Mouse (Mus musculus): ENCODE results near the gene Gadd45g. TPM values are rescaled to one million over a fixed set of nuclear protein-coding genes. Genes with fewer than 3 reads are reported as not detected.

Gene Gadd45g
- total and polyA plus RNA-seq, 2 experiments from 2014 or later = 30.4 to 46.6 TPM

DNA sequence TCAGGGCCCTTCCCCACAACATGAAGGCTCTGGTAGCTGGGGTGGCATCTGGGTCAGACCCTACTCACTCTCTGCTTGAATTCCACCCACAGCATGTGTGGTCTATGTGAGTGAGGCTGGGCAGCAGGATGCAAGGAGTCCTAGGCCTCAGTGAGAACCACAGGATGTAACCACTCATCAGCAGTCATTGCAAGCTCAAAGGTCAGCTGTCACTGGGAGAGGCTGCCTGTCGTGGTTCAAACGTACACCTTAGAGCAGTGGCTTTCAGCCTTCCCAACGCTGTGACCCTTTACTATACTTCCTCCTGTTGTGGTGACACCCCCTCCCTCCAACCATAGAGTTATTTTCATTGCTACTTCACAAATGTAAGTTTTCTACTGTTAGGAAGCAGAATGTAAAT lies 13.3 kb downstream of the Gadd45g start:
- DNase-seq (ENCODE audit: low spot score) (no peak), ATAC-seq (ENCODE audit: insufficient read depth, low read depth) (no peak)
- TF ChIP-seq EP300 (IDR thresholded peaks at IDR 0.05; ENCODE audit: low read depth) = no peak
- no peak for TF ChIP-seq CTCF (IDR thresholded peaks at IDR 0.05; ENCODE audit: low read depth)
- Histone ChIP-seq H3K4me3 (ENCODE audit: low read depth, low read length) (no peak overlapping the region), H3K27me3 (ENCODE audit: control insufficient read depth, insufficient read depth, low read length) (no peaks in the 10 kb centered on the region), H3K27ac (ENCODE audit: low read depth) (no peak overlapping the region), H3K9me3 (replicated peaks; ENCODE audit: control insufficient read depth, low read length) (no peaks in the 10 kb centered on the region), H3K4me2 (ENCODE audit: low read depth, low read length) (no peak overlapping the region), H3K4me1 (ENCODE audit: control insufficient read depth, insufficient read depth) (no peaks in the 10 kb centered on the region), H3K36me3 (replicated peaks; ENCODE audit: control insufficient read depth, insufficient read depth, low read length) (no peaks in the 10 kb centered on the region), H3K9ac (replicated peaks; ENCODE audit: low read depth, low read length) (no peak overlapping the region)
- WGBS = 57% methylated on average over 3 of the region's 3 CpGs

DNA sequence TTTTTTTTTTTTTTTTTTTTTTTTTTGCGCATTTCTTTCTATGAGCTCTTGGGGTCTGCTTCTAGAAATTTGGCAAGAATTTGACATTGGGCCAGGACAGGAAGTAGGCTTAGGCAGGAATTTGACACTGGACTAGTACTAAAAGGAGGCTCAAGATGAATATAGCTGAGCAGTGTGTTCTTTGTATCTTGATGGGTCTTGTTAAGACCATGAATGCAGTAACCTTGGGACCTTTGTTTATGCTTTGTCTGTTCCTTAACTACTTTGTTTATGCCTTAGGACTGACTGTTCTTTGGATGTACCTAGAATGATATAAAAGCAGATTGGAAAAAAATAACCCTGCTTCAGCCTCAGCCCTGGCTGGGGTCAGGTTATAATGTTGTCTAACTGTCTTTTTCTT lies 16.3 kb downstream of the Gadd45g start:
- Histone ChIP-seq H3K4me1 (ENCODE audit: control insufficient read depth, insufficient read depth) (no peaks in the 10 kb centered on the region), H3K9me3 (replicated peaks; ENCODE audit: control insufficient read depth, low read length) (no peaks in the 10 kb centered on the region), H3K4me3 (ENCODE audit: low read depth, low read length) (no peak overlapping the region), H3K4me2 (ENCODE audit: low read depth, low read length) (no peak overlapping the region), H3K36me3 (replicated peaks; ENCODE audit: control insufficient read depth, insufficient read depth, low read length) (no peaks in the 10 kb centered on the region), H3K27me3 (ENCODE audit: control insufficient read depth, insufficient read depth, low read length) (no peaks in the 10 kb centered on the region), H3K27ac (ENCODE audit: low read depth) (no peak overlapping the region), H3K9ac (replicated peaks; ENCODE audit: low read depth, low read length) (no peak overlapping the region)
- no peak for DNase-seq (ENCODE audit: low spot score)
- 60% methylated on average over 1 of the region's 1 CpGs for WGBS
- no peak for ATAC-seq (ENCODE audit: insufficient read depth, low read depth)
- TF ChIP-seq CTCF (IDR thresholded peaks at IDR 0.05; ENCODE audit: low read depth) = no peak
- TF ChIP-seq EP300 (IDR thresholded peaks at IDR 0.05; ENCODE audit: low read depth) = no peak

DNA sequence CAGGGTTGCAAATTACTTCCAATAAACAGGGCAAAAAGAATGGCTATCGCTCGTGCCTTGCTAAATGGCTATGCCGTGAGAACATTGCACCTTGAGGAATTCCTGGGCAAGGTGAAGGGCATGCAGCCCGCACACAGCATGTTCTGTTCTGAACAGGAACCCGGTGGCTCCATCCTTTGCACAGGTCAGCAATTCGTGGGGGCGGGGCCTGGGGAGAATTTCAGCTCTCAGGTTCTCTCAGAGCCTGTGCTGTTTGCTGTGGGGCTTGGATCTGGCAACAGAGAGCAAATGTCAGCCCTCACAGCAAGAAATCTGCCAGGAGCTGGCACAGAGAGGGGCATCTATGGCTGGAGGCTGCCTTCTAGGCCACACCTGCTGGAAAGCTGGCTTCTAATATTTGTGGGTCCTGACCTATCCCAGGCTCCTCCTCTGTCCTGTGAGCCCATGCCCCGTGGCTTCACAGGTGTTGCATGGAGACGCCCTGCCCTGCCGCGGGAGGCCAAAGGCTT lies 19.7 kb downstream of the Gadd45g start:
- 66% methylated on average over 11 of the region's 11 CpGs for WGBS
- no peak for DNase-seq (ENCODE audit: low spot score)
- no peak for ATAC-seq (ENCODE audit: insufficient read depth, low read depth)
- Histone ChIP-seq H3K27ac (ENCODE audit: low read depth) (no peak overlapping the region), H3K4me3 (ENCODE audit: low read depth, low read length) (no peak overlapping the region), H3K4me1 (ENCODE audit: control insufficient read depth, insufficient read depth) (peaks cover 14% of the 10 kb centered on the region), H3K36me3 (replicated peaks; ENCODE audit: control insufficient read depth, insufficient read depth, low read length) (no peaks in the 10 kb centered on the region), H3K9me3 (replicated peaks; ENCODE audit: control insufficient read depth, low read length) (no peaks in the 10 kb centered on the region), H3K27me3 (ENCODE audit: control insufficient read depth, insufficient read depth, low read length) (no peaks in the 10 kb centered on the region), H3K9ac (replicated peaks; ENCODE audit: low read depth, low read length) (no peak overlapping the region), H3K4me2 (ENCODE audit: low read depth, low read length) (no peak overlapping the region)
- no peak for TF ChIP-seq EP300 (IDR thresholded peaks at IDR 0.05; ENCODE audit: low read depth)
- no peak for TF ChIP-seq CTCF (IDR thresholded peaks at IDR 0.05; ENCODE audit: low read depth)

GRCm38 (mm10) chr13:51868491-51869128 lies 22.1 kb downstream of the Gadd45g start:
- WGBS = 22% methylated on average over 12 of the region's 12 CpGs
- DNase-seq (ENCODE audit: low spot score) (peak; percentile 48), ATAC-seq (ENCODE audit: insufficient read depth, low read depth) (peak; percentile 84)
- TF ChIP-seq CTCF (IDR thresholded peaks at IDR 0.05; ENCODE audit: low read depth) = no peak
- TF ChIP-seq EP300 (IDR thresholded peaks at IDR 0.05; ENCODE audit: low read depth) = 0 out of 2 replicates have a peak, but pooled peaks have one; percentile 34
- Histone ChIP-seq H3K4me3 (ENCODE audit: low read depth, low read length) (no peak overlapping the region), H3K27ac (ENCODE audit: low read depth) (peak overlapping the region; percentile 85), H3K36me3 (replicated peaks; ENCODE audit: control insufficient read depth, insufficient read depth, low read length) (no peaks in the 10 kb centered on the region), H3K4me1 (ENCODE audit: control insufficient read depth, insufficient read depth) (peaks cover 14% of the 10 kb centered on the region), H3K27me3 (ENCODE audit: control insufficient read depth, insufficient read depth, low read length) (no peaks in the 10 kb centered on the region), H3K9me3 (replicated peaks; ENCODE audit: control insufficient read depth, low read length) (no peaks in the 10 kb centered on the region), H3K4me2 (ENCODE audit: low read depth, low read length) (no peak overlapping the region), H3K9ac (replicated peaks; ENCODE audit: low read depth, low read length) (no peak overlapping the region; the same call in 1 of the 2 replicates)

- WGBS = 71% methylated on average over 9 of the region's 9 CpGs
- no peak for ATAC-seq (ENCODE audit: insufficient read depth, low read depth)
- H3K9ac ChIP-seq (replicated peaks; ENCODE audit: low read depth, low read length) = no peak overlapping the region; the same call in 1 of the 2 replicates
These were observed 22.6 kb downstream of the Gadd45g start for GRCm38 (mm10) chr13:51869129-51869491.

DNA sequence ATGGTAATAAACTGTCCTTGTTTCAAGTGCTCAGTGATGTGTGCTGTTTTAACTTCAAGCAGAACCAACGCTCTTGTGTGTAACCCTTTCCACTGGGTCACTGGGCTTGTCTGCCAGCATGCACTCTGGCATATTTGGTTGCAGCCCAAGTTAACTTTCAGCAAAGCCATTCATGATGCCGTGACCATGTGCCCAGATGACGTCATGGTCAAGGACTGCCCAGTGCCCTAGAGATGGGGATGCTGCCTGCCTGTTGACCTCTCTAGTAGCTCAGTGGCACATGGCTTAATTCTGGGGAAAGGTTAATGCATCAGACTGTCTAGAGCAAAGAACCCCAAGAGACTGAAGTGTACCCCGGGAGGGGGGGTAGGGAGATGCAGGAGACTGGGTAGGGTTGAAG lies 24.7 kb downstream of the Gadd45g start:
- Histone ChIP-seq H3K36me3 (replicated peaks; ENCODE audit: control insufficient read depth, insufficient read depth, low read length) (no peaks in the 10 kb centered on the region), H3K27ac (ENCODE audit: low read depth) (no peak overlapping the region), H3K4me2 (ENCODE audit: low read depth, low read length) (no peak overlapping the region), H3K4me3 (ENCODE audit: low read depth, low read length) (no peak overlapping the region), H3K27me3 (ENCODE audit: control insufficient read depth, insufficient read depth, low read length) (no peaks in the 10 kb centered on the region), H3K9ac (replicated peaks; ENCODE audit: low read depth, low read length) (no peak overlapping the region), H3K9me3 (replicated peaks; ENCODE audit: control insufficient read depth, low read length) (no peaks in the 10 kb centered on the region), H3K4me1 (ENCODE audit: control insufficient read depth, insufficient read depth) (peaks cover 14% of the 10 kb centered on the region)
- no peak for DNase-seq (ENCODE audit: low spot score)
- 88% methylated on average over 4 of the region's 4 CpGs for WGBS
- no peak for TF ChIP-seq CTCF (IDR thresholded peaks at IDR 0.05; ENCODE audit: low read depth)
- TF ChIP-seq EP300 (IDR thresholded peaks at IDR 0.05; ENCODE audit: low read depth) = no peak
- ATAC-seq (ENCODE audit: insufficient read depth, low read depth) = no peak

More at GRCm38 (mm10) chr13:51869129-51869491, 22.6 kb downstream of the Gadd45g start:
- Histone ChIP-seq H3K4me3 (ENCODE audit: low read depth, low read length) (no peak overlapping the region), H3K27ac (ENCODE audit: low read depth) (peak overlapping the region; percentile 85), H3K36me3 (replicated peaks; ENCODE audit: control insufficient read depth, insufficient read depth, low read length) (no peaks in the 10 kb centered on the region), H3K4me2 (ENCODE audit: low read depth, low read length) (no peak overlapping the region), H3K4me1 (ENCODE audit: control insufficient read depth, insufficient read depth) (peaks cover 14% of the 10 kb centered on the region), H3K27me3 (ENCODE audit: control insufficient read depth, insufficient read depth, low read length) (no peaks in the 10 kb centered on the region), H3K9me3 (replicated peaks; ENCODE audit: control insufficient read depth, low read length) (no peaks in the 10 kb centered on the region)
- DNase-seq (ENCODE audit: low spot score) = no peak
- TF ChIP-seq EP300 (IDR thresholded peaks at IDR 0.05; ENCODE audit: low read depth) = no peak

Data from heart, postnatal 0 days (tissue).